Mouse (Mus musculus) G1E (cell line): ENCODE data around the gene Apopt1.

Experiments
- CTCF ChIP-seq: IDR thresholded peaks from 2 replicates; pipeline ENCODE4 v1.5.1; 2012; ENCODE audit warnings: low read depth, low read length, inconsistent platforms, mixed read lengths
- GATA1 ChIP-seq: IDR thresholded peaks from 2 replicates; pipeline ENCODE4 v1.6.1; 2012; ENCODE audit warnings: borderline replicate concordance, low read length, inconsistent platforms, mixed read lengths
- POLR2AphosphoS5 ChIP-seq: IDR thresholded peaks from 2 replicates; pipeline ENCODE4 v1.6.1; 2012; ENCODE audit warnings: low read depth, low read length, inconsistent platforms; ENCODE audit not compliant: insufficient replicate concordance
- TAL1 ChIP-seq: conservative IDR thresholded peaks from 2 replicates; pipeline ENCODE4 v1.6.1; 2012; ENCODE audit warnings: low read depth, low read length, inconsistent platforms, mixed read lengths

- TF ChIP-seq GATA1 (no peak), CTCF (no peak), POLR2AphosphoS5 (no peak), TAL1 (no peak)
These were observed 53.5 kb downstream of the Apopt1 start for GRCm38 (mm10) chr12:111766313-111767236.
